Mouse (Mus musculus): ENCODE results near the gene Auts2. TPM values are rescaled to one million over a fixed set of nuclear protein-coding genes. Genes with fewer than 3 reads are reported as not detected.
A peak's percentile ranks its signal among the peaks of the same experiment; 100 is the strongest.

Auts2 gene
- polyA plus RNA-seq, 1 experiment from 2014 or later = 24.7 TPM

DNA sequence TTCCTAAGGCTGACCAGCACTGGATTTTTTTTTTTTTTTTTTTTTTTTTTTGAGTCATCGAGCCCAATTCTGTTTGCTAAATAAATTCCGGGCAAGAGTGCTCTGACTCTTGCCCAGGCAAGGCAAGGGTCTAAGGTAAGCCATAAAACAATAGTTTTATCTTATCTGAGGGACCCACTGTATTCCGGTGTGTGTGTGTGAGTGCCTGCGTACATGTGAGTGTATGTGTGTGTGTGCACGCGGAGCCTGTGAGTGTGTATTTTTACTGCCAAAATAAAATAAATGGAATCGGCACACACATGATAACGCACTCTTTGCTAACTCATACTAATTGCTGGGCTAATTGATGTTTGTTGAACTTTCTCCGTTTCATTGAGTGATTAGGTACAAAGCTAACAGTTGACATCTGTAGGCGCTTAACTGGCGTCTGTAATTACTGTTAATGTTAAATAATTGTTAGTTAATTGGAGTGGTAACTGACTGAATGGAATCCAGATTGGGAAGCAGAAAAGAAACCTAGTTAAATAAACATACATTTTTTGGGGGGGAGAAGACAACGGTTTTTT lies 1018.2 kb downstream of the Auts2 start:
- Histone ChIP-seq H3K27ac (no peak overlapping the region), H3K4me3 (no peak overlapping the region), H3K4me1 (peaks cover 40% of the 10 kb centered on the region), H3K27me3 (ENCODE audit: insufficient read depth, poor library complexity, severe bottlenecking) (peaks cover 22% of the 10 kb centered on the region), H3K9me3 (no peaks in the 10 kb centered on the region), H3K36me3 (peaks cover 12% of the 10 kb centered on the region)
- 57% methylated on average over 12 of the region's 12 CpGs for WGBS
- no peak for DNase-seq (ENCODE audit: low spot score)

DNA sequence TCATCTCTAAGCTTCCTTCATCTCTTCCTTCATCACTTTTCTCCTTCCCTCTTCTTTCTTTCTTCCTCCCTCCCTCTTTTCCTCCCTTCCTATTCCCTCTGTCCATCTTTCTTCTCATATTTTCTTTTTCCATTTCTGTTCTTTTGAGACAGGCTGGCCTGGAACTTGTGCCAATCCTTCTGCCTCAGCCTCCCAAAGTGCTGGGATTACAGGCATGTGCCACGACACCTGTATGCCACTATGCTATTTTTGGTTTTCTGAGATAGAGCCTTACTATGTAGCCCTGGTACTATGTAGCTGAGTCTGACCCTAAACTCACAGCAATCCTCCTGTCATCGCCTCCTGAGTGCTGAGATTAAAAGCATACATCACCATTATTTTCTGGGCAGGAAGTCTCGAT lies 1023.6 kb downstream of the Auts2 start:
- H3K27ac ChIP-seq = no peak overlapping the region
- H3K4me1 ChIP-seq = peaks cover 65% of the 10 kb centered on the region
- DNase-seq (ENCODE audit: low spot score) = no peak
- H3K9me3 ChIP-seq = no peaks in the 10 kb centered on the region
- WGBS = 56% methylated on average over 3 of the region's 3 CpGs
- no peak overlapping the region for H3K4me3 ChIP-seq
- peaks cover 22% of the 10 kb centered on the region for H3K27me3 ChIP-seq (ENCODE audit: insufficient read depth, poor library complexity, severe bottlenecking)
- no peaks in the 10 kb centered on the region for H3K36me3 ChIP-seq

DNA sequence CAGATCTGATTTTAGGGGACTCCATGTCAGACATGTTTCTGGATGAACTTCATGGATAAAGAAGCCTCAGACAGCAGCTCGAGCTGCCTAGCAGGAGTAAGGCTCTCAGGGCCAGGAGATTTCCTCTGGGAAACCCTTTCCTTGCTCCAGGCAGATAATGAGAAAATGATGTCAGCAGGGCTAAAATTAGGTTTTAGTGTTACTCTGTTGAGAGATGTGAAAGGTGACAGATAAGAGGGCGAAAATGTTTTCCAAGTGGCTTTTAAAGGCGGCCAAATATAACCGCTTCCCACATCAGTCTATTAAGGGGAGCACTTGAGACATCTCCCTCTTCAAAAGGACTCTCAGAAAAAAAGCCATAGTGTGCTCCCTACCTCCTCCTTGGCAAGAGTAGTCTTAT lies 1025.5 kb downstream of the Auts2 start:
- WGBS = 8% methylated on average over 4 of the region's 4 CpGs
- Histone ChIP-seq H3K27ac (no peak overlapping the region), H3K36me3 (peaks cover under 1% of the 10 kb centered on the region), H3K4me3 (no peak overlapping the region), H3K27me3 (ENCODE audit: insufficient read depth, poor library complexity, severe bottlenecking) (peaks cover 15% of the 10 kb centered on the region; the same call in 1 of the 2 replicates), H3K4me1 (peaks cover 56% of the 10 kb centered on the region), H3K9me3 (no peaks in the 10 kb centered on the region)
- no peak for DNase-seq (ENCODE audit: low spot score)

DNA sequence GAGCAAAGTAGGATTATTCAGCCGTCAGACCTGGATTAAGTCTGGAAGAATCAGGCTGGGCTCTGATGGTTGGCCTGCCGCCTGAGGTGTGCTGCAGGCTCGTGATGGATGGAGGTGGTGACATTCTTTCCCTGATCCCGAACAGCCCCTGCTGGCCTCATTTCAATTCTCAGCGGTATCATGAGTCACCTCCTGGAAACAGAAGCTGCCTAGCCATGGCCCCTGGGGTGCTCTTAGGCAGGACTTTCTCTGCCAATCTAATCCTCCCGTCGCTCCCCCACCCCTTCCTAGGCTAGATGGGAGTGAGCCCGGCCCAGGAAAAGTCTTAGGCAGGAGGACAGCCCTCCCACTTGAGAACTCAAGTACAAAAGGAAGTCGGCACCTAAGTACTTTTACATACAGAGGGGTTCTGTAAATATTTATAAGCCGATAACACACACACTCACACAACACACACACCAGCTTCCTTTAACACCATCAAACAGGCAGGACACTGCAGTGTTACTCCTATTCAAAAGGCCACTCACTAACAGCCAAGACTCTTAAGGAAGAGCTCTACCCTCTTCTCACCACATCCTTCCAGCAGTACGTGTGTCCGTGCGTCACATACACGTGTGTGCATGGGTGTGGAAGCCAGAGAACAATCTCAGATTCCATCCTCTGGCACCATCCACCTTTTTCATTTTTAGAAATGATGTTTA lies 1027.3 kb downstream of the Auts2 start:
- Histone ChIP-seq H3K27me3 (ENCODE audit: insufficient read depth, poor library complexity, severe bottlenecking) (peaks cover 11% of the 10 kb centered on the region; the same call in 1 of the 2 replicates), H3K4me1 (peaks cover 55% of the 10 kb centered on the region), H3K27ac (peak overlapping the region; percentile 42; the same call in 1 of the 2 replicates), H3K4me3 (0 out of 2 replicates have a peak overlapping the region, but pooled peaks have one; percentile 15), H3K9me3 (no peaks in the 10 kb centered on the region), H3K36me3 (peaks cover 6% of the 10 kb centered on the region)
- 10% methylated on average over 14 of the region's 14 CpGs for WGBS
- DNase-seq (ENCODE audit: low spot score) = peak; percentile 85

DNA sequence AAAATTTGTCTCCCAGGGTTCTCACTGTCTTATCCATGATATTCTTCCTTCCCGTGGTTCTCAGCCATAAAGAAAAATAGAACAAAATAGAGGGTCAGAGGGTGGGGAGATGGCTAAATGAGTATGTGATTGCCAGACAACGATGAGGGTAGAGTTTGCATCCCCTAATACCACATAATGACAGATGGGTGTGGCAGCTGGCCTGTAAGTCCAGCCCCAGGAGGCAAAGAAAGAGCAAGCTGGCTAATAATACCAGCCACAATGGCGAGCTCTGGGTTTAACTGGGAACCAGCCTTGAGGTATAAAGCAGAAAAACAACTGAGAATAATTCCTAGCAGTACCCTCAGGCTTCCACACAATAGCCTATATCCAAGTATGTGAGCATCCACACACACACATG lies 1029.4 kb downstream of the Auts2 start:
- 77% methylated on average over 3 of the region's 3 CpGs for WGBS
- peaks cover 11% of the 10 kb centered on the region; the same call in 1 of the 2 replicates for H3K27me3 ChIP-seq (ENCODE audit: insufficient read depth, poor library complexity, severe bottlenecking)
- peaks cover 6% of the 10 kb centered on the region for H3K36me3 ChIP-seq
- H3K9me3 ChIP-seq = no peaks in the 10 kb centered on the region
- H3K27ac ChIP-seq = no peak overlapping the region
- H3K4me1 ChIP-seq = peaks cover 45% of the 10 kb centered on the region
- no peak overlapping the region for H3K4me3 ChIP-seq
- no peak for DNase-seq (ENCODE audit: low spot score)

DNA sequence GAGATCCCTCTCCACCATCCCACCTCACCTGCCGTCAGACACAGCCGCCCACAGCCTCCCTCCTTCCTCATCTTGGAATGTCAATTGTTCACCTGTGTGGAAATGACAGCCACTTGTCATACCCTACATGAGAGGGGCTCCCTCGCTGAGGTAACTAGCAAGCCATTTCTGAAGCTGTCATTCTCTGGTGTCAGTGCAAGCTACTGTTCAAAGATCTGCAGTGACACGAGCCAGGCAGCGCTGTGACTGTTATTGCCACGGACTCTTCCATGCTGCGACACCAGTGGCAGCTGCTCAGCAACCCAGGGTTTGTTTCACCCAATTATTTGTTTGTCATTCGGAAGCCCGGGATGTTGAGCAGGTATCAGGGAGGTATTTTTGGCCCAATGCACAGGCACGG lies 1030.5 kb downstream of the Auts2 start:
- peaks cover 35% of the 10 kb centered on the region for H3K4me1 ChIP-seq
- DNase-seq (ENCODE audit: low spot score) = no peak
- H3K36me3 ChIP-seq = peaks cover 6% of the 10 kb centered on the region
- peaks cover 11% of the 10 kb centered on the region; the same call in 1 of the 2 replicates for H3K27me3 ChIP-seq (ENCODE audit: insufficient read depth, poor library complexity, severe bottlenecking)
- no peak overlapping the region for H3K4me3 ChIP-seq
- no peak overlapping the region for H3K27ac ChIP-seq
- H3K9me3 ChIP-seq = no peaks in the 10 kb centered on the region
- WGBS = 88% methylated on average over 10 of the region's 10 CpGs

DNA sequence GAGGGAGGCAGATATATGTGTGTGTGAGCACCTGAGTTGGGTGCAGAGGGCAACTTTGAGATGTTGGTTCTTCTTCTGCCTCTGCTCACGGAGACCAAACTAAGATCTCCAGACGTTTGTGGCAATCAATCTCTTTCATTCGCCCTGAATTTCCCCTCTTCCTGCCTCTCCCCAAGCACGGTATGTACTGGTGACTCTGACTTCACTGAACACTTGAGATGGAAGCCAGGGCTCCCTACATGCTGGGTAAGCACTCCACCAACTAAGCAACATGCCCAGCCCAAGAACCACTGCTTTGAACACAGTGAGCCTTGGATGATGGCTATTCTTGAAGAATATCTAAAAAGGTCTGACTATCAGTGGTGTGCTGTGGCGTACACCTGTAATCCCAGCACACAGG lies 1032.5 kb downstream of the Auts2 start:
- peaks cover 6% of the 10 kb centered on the region for H3K36me3 ChIP-seq
- WGBS = 81% methylated on average over 5 of the region's 5 CpGs
- no peak overlapping the region for H3K4me3 ChIP-seq
- no peaks in the 10 kb centered on the region for H3K9me3 ChIP-seq
- no peak for DNase-seq (ENCODE audit: low spot score)
- H3K27ac ChIP-seq = no peak overlapping the region
- peaks cover 15% of the 10 kb centered on the region for H3K4me1 ChIP-seq
- H3K27me3 ChIP-seq (ENCODE audit: insufficient read depth, poor library complexity, severe bottlenecking) = peaks cover 11% of the 10 kb centered on the region; the same call in 1 of the 2 replicates

DNA sequence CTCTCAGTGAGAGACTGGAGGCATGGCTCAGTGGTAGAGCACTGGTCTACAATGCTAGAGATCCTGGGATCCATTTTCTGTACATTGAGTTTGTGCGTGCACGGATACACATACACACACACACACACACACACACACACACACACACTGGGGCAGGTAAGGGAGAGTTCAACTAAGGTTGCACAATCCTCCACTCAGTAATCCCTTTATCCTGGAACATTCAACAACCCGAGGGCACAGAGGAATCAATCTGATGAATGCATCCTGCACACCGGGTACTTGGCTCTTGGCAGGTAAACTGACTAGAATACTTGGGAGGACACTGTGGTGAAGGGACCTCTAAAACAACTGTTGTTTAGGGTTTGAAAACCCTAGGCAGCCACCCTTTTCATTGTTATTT lies 1033.8 kb downstream of the Auts2 start:
- H3K4me3 ChIP-seq = no peak overlapping the region
- peaks cover 6% of the 10 kb centered on the region for H3K36me3 ChIP-seq
- no peak for DNase-seq (ENCODE audit: low spot score)

DNA sequence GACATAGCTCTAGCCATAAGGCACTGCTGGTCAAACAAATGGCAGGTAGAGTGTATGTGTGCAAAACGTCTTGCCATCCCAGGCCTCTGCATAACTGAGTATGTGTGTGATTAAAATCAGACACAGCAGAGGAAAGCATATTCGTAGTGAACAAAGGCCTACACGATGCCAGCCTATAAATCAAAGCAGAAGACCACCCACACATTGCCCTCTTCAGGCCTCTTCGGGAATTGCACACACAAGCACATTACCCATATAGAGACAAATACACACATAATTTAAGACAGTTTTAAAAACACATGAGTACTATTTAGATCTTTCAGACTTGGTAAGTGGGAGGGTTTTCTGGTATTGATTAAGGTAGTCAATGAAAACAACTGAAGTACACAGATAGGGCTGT lies 1044.3 kb downstream of the Auts2 start:
- Histone ChIP-seq H3K4me1 (peaks cover 4% of the 10 kb centered on the region; the same call in 1 of the 2 replicates), H3K27ac (no peak overlapping the region), H3K36me3 (0 out of 2 replicates have a peak, but pooled peaks cover 5% of the 10 kb centered on the region), H3K9me3 (no peaks in the 10 kb centered on the region), H3K27me3 (ENCODE audit: insufficient read depth, poor library complexity, severe bottlenecking) (no peaks in the 10 kb centered on the region), H3K4me3 (no peak overlapping the region)
- 96% methylated on average over 4 of the region's 4 CpGs for WGBS
- no peak for DNase-seq (ENCODE audit: low spot score)

More for the DNA sequence above, 1033.8 kb downstream of the Auts2 start:
- Histone ChIP-seq H3K27ac (no peak overlapping the region), H3K4me1 (peaks cover 9% of the 10 kb centered on the region; the same call in 1 of the 2 replicates), H3K27me3 (ENCODE audit: insufficient read depth, poor library complexity, severe bottlenecking) (peaks cover 6% of the 10 kb centered on the region; the same call in 1 of the 2 replicates), H3K9me3 (no peaks in the 10 kb centered on the region)
- 87% methylated on average over 4 of the region's 4 CpGs for WGBS

DNA sequence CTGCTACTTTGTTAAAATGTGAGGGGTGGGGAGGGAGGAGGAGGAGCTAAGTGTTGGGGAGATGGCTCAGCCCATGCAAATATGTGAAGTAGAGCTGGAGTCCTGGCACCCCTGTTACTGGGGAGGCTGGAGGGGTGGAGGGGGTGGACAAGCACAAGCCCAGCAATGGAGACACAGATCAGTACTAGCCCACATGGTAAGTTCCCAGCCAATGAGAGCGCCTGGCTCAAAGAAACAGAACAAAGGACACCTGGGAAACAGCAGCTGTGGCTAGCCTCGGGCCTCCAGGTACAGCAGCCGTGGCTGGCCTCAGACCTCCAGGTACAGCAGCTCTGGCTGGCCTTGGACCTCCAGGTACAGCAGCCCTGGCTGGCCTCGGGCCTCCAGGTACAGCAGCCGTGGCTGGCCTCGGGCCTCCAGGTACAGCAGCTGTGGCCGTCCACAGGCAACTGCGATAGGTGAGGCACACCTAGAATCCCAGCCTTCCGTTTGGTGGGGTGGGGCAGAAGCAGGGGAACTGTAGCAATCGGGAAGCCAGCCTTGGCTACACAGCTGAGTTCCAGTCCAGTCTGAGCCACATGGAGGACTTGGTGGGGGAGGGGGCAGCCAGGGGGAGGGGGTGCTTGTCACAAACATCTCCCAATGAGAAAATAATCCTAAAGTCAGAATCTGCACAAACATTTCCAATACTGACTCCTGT lies 1046.5 kb downstream of the Auts2 start:
- 0 out of 2 replicates have a peak, but pooled peaks cover 5% of the 10 kb centered on the region for H3K36me3 ChIP-seq
- no peak overlapping the region for H3K4me3 ChIP-seq
- H3K9me3 ChIP-seq = no peaks in the 10 kb centered on the region
- DNase-seq (ENCODE audit: low spot score) = no peak
- no peaks in the 10 kb centered on the region for H3K27me3 ChIP-seq (ENCODE audit: insufficient read depth, poor library complexity, severe bottlenecking)
- no peak overlapping the region for H3K27ac ChIP-seq
- WGBS = 96% methylated on average over 10 of the region's 10 CpGs
- H3K4me1 ChIP-seq = peaks cover 14% of the 10 kb centered on the region

DNA sequence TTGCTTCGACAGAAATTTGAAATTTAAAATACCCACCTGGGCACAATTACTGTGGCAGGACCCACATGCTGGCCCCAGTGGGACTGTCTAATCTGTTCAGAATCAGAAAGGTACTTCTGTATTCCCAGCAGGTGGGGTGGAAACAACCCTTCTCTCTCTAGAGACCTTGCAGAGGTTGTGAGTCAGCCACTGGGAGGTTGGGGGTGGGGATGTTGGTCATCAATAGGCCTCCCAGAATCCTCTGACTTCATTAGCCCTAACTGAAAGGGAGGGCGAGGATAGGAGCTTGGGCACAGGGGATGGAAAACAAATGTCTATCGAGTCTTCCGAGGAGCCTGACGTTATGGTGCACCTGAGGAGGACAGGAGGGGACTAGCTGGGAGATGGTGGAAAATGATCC lies 1048.6 kb downstream of the Auts2 start:
- 85% methylated on average over 5 of the region's 5 CpGs for WGBS
- no peak for DNase-seq (ENCODE audit: low spot score)
- H3K4me3 ChIP-seq = no peak overlapping the region
- H3K27ac ChIP-seq = no peak overlapping the region
- H3K36me3 ChIP-seq = 0 out of 2 replicates have a peak, but pooled peaks cover 5% of the 10 kb centered on the region
- no peaks in the 10 kb centered on the region for H3K27me3 ChIP-seq (ENCODE audit: insufficient read depth, poor library complexity, severe bottlenecking)
- H3K4me1 ChIP-seq = peaks cover 15% of the 10 kb centered on the region
- no peaks in the 10 kb centered on the region for H3K9me3 ChIP-seq

DNA sequence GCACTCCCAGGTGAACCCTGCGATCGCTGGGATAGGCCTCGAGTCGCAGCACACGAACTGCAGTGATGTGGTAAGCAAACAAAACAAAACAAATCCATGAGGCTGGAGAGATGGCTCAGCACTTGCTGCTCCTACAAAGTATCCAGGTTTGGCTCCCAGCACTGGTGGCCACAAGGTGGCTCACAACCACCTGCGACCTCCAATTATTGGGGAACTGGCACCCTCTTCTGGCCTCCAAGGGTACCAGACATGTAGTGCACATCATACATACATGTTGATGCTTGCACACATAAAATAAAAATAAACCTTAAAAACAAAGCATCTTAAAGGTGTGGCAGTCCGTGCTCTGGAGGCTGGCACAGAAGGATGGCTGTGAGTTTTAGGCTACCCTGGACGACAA lies 1050.6 kb downstream of the Auts2 start:
- Histone ChIP-seq H3K9me3 (no peaks in the 10 kb centered on the region), H3K27me3 (ENCODE audit: insufficient read depth, poor library complexity, severe bottlenecking) (no peaks in the 10 kb centered on the region), H3K27ac (no peak overlapping the region), H3K4me3 (no peak overlapping the region), H3K4me1 (peaks cover 15% of the 10 kb centered on the region), H3K36me3 (0 out of 2 replicates have a peak, but pooled peaks cover 5% of the 10 kb centered on the region)
- 74% methylated on average over 8 of the region's 8 CpGs for WGBS
- no peak for DNase-seq (ENCODE audit: low spot score)

DNA sequence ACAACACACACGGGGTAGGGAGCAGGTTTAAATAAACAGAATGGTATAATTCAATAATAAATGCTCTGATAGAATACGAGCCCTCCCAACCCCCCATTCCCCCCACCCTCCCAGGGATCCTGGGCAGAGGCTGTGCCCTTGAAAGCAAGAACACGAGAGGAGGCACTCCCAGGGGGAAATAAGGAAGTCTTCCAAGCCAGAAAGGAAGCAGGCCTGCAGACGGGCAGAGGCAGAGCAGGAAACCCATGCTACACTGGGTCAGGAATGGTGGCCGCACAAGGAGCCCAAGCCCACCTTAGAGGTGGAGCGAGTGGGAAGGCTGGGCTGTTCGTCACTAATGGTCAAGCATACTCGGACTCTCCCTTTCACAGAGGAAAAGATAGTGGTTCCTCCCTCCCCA lies 1051.3 kb downstream of the Auts2 start:
- 0 out of 2 replicates have a peak, but pooled peaks cover 5% of the 10 kb centered on the region for H3K36me3 ChIP-seq
- 63% methylated on average over 8 of the region's 8 CpGs for WGBS
- H3K4me1 ChIP-seq = peaks cover 18% of the 10 kb centered on the region
- DNase-seq (ENCODE audit: low spot score) = no peak
- no peak overlapping the region for H3K27ac ChIP-seq
- H3K27me3 ChIP-seq (ENCODE audit: insufficient read depth, poor library complexity, severe bottlenecking) = no peaks in the 10 kb centered on the region
- no peaks in the 10 kb centered on the region for H3K9me3 ChIP-seq
- H3K4me3 ChIP-seq = no peak overlapping the region
